Mouse (Mus musculus) retina, postnatal 7 days (tissue): ENCODE results near the gene Ipo8.

ENCODE experiments used
- DNase-seq: peaks from one replicate; pipeline ENCODE4 v3.0.0-alpha.2; 2012; ENCODE audit warnings: low read depth, low spot score

Ipo8 gene

DNA sequence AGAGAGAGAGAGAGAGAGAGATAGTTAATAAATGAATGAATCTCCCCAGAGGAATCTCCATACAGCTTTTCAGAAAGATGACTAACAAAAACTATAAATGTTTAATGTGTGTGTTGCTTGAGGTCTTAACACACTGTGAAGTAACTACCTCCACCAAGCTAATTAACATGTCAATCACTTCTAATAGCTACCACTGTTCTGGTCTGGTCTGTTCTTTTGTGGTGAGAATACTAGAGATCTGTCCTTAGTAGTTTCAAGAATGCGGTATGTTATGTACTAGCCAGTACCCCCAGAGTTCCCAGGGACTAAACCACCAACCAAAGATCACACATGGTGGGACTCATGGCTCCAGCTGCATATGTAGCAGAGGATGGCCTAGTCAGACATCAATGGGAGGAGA lies 74.7 kb downstream of the Ipo8 start:
- no peak for DNase-seq

DNA sequence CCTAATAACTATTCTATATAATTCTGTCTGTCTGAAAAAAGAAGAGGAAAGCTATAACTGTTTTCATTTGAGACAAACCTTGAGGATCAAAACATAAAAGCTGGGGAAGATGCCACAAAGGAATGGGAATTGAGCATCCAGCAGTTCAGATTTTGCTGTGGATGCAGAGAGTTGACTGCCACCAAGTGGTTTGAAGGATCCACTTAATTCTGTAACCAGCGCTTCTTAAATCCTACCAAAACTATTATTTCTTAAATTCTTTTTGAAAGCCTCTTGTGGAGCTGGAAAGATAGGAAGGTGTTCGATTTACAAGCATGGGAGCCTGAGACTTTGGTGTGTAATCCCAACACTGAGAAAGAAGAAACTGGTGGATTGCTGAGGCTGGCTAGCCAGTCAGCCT lies 79.9 kb downstream of the Ipo8 start:
- no peak for DNase-seq

DNA sequence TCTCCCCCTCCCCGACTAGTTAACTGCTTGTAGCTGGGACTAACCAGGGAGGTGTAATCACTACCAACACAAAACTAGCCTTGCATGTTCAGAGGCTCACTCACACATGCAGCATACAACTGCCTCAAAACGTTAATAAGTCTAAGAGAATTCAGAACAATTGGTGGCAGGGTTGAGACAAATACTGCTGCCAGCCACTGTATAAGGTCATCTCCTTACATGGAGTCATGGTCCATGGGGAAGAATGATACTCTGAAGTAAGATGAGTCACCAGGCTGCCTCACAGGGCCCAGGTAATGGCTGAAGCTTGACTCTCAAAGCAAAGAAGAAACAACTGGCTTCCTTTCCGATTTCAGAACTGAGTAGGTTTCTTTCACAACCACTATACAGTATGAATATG lies 81.1 kb downstream of the Ipo8 start:
- DNase-seq = no peak

DNA sequence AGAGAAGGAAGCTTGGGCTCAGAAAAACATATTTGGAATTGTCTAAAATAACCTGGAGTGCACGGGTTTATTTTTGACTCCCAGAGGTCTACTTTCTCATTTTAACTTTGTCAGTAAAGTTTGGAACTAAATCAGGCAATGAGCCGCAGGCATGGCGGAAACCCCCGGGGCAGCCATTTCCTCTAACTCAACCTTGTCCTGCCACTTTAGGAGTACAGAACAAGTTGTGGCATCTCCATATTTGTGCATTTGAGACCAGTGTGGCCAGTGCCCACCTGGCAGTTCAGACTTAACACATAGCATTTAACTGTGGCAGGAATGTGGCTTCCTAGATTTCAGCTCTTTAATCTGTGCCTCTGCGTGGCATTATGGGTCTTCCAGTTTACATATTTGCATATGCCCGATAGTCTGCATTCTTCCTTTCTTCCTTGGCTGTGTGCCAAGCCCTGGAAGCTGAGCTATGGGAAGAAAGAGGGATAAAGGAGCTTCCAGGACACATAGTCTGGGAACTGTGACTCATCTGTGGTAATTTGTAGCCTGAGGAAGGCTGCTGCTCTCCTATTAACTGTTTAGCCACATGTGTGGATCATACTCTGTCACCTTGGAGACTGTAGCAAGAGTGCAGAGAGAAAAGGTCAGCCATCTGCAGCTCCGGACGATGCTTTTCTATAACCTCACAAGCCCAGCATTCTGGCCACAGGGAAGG lies 90.6 kb downstream of the Ipo8 start:
- no peak for DNase-seq

DNA sequence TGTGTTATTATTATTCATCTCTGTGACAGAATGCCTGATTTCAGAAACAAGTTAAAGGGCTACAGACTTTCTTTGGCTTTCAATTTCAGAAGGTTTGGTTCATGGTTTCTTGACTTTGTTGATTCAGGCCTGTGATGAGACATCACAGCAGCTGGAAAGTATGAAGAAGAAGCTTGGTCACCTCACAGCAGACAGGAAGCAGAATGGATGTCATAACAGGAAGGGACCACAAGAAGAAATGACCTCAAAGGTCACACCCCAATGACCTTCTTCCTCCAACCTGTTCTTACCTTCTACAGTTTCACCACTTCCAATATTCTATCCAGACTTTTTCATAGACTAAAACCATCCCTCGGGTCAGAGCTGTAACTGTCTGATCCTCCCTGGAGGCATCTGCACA lies 94.9 kb downstream of the Ipo8 start:
- no peak for DNase-seq

DNA sequence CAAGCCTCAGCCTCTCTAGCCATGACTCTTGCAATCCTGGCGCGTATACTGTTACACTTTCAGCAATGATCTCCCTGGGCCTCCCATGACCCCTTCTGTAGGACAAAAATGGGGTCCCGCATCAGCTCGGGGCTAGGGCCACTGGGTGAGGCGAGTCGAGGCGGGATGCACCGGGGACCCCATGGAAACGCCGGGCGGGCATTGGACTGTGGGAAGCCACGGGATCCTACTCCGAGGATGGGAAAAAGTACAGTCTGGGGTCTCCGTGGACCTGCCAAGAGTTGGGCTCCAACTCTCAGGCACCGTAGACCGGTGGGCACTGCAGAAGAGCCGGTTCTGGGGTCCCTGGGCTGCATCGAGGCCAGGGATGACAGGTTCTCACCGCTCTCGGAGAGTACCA lies 97.3 kb downstream of the Ipo8 start:
- DNase-seq = no peak

DNA sequence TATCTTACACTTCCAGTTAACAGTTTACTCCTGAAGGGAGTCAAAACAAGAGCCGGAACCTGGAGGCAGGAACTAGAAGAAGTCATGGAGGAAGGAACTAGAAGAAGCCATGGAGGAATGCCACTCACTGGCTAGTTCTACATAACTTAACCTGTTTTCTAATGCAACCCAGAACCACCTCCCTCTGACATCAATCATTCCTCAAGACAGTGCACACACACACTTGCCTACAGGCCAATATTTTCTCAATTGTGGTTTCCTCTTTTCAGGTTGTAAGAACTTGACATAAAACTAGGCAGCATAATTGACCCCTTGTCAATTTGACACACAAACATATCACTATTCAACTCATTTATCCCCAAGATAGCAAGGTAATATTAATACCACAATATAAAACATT lies 98.3 kb downstream of the Ipo8 start:
- DNase-seq = no peak

DNA sequence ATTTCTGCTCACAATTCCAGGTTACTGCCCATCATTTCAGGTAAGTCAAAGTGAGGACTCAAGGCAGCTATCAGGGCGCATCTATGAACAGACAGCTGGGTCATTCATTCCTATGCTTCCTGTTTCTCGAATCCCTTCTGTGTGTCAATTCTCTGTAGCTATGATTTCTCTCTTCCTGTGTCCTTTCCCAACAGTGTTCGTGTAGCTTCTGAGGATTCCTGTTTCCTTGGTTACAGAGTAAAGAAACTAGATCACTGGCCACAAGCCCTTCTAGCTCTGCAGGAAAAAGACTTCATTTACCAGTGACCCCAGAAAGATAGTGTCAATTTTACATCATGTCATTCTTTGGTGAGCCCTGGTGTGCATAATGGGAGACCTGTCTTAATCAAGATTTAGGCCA lies 102.7 kb downstream of the Ipo8 start:
- no peak for DNase-seq

DNA sequence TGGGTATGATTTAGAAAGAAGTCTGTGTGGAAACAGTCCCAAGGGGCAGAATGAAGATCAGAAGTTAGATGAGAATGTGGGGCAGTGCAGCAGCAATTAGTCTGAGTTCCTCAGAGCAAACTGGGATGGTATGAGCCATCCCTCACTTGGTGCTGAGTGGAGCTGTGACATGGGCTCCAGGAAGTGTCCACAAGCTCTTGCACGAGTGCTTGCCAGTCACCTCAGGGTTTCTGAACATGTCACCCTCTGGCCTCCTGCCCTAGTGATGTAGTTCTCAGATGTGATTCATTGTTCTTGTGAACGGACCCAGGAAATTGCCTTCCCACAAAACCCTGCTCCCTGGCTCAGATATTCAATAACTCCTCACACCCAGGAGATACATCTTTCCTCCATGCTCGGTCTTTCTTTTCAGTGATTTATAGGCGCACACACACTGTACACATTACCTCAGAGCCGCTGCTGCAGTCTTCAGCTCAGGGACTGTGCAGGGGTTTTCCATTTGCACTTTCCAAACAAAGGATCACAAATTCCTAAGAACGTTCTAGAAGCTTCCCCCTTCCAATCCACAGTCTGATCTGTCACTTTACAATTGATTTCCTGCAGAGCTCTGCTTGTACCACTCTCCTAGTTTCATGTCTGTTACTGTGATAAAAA lies 103.3 kb downstream of the Ipo8 start:
- no peak for DNase-seq

DNA sequence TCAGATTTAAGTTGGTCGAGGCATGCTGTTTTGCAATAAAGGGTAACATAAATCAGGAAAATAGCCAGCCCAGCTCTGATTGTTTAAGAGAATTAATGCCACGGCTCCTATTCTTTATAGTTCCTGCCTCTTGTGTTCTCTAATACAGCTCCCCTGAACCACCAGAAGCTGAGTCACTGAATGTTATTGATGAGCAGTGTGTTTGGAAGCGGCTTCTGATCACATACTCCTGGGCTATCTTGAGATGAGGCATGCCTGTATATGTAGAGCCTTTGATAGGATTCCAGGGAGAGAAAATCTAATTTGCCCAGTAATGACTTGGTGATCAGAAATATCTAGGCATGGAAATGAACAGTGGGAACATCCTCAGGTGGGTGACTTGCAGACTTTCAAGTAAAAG lies 106.8 kb downstream of the Ipo8 start:
- DNase-seq = no peak
